Mouse (Mus musculus): Measurements from ENCODE around the gene Mgst2.

- TF ChIP-seq CTCF (conservative IDR thresholded peaks at IDR 0.05; ENCODE audit: low read length) (no peak), POU5F1 (IDR thresholded peaks at IDR 0.05; ENCODE audit: borderline replicate concordance, low read length) (no peak)
These were observed 12.8 kb upstream of the Mgst2 start for GRCm38 (mm10) chr3:51647356-51647755.

Measured in E14TG2a.4 (cell line).